Mouse (Mus musculus) hindbrain, embryonic 14.5 days (tissue): ENCODE measurements around the gene Psmb3. TPM values are rescaled to one million over a fixed set of nuclear protein-coding genes. Genes with fewer than 3 reads are reported as not detected.

ENCODE experiments used
- ATAC-seq: fragments of 200-750 bp; cut with Nextera tagmentation; 2 replicates; pipeline ENCODE4 v1.8.0; 2017; ENCODE audit warnings: moderate number of reproducible peaks, mild to moderate bottlenecking, moderate TSS enrichment, moderate library complexity; ENCODE audit not compliant: low FRiP score
- DNase-seq: peaks from one replicate; pipeline ENCODE4 v3.0.0-alpha.2; 2015; ENCODE audit warnings: low spot score
- H3K27ac ChIP-seq: fragments of 300-500 bp; sonication (generic); 2 replicates; pipeline ENCODE4 v1.5.1; 2014; ENCODE audit warnings: mild to moderate bottlenecking, moderate library complexity
- H3K27me3 ChIP-seq: fragments of 300-500 bp; sonication (generic); 2 replicates; pipeline ENCODE4 v1.6.1; 2014; ENCODE audit warnings: mild to moderate bottlenecking, low read length, mixed read lengths; ENCODE audit not compliant: control insufficient read depth, insufficient read depth
- H3K36me3 ChIP-seq: fragments of 300-500 bp; sonication (generic); replicated peaks from 2 replicates; pipeline ENCODE4 v1.6.1; 2014; ENCODE audit not compliant: control insufficient read depth, insufficient read depth
- H3K4me1 ChIP-seq: fragments of 300-500 bp; sonication (generic); replicated peaks from 2 replicates; pipeline ENCODE4 v1.6.1; 2014; ENCODE audit warnings: antibody characterized with exemption, low read length, mixed read lengths; ENCODE audit not compliant: control insufficient read depth, insufficient read depth
- H3K4me2 ChIP-seq: fragments of 300-500 bp; sonication (generic); replicated peaks from 2 replicates; pipeline ENCODE4 v1.6.1; 2014; ENCODE audit warnings: mild to moderate bottlenecking, moderate library complexity
- H3K4me3 ChIP-seq: fragments of 300-500 bp; sonication (generic); replicated peaks from 2 replicates; pipeline ENCODE4 v1.5.1; 2014; ENCODE audit warnings: mild to moderate bottlenecking, low read length
- H3K9ac ChIP-seq: fragments of 300-500 bp; sonication (generic); 2 replicates; pipeline ENCODE4 v1.6.1; 2014
- H3K9me3 ChIP-seq: fragments of 300-500 bp; sonication (generic); 2 replicates; pipeline ENCODE4 v1.6.1; 2016; ENCODE audit warnings: low read length; ENCODE audit not compliant: control insufficient read depth
- WGBS: fragments of 180-500 bp; shearing (Covaris S2); extraction: QIAGEN DNeasy Blood & Tissue Kit; methylation state at CpG from one replicate; pipeline ENCODE4 v1.1.7; 2014; 5-methylcytosine and 5-hydroxymethylcytosine counted together
- polyA plus RNA-seq: library from polyadenylated mRNA; unstranded; fragments of >200 nt; fragmentation: Nextera tagmentation; extraction: Ambion mirVana; gene quantifications from 2 replicates; pipeline ENCODE4 v1.2.1, GENCODE M21; 2014

The Psmb3 gene
- polyA plus RNA-seq, 1 experiment from 2014 or later: 489 TPM

DNA sequence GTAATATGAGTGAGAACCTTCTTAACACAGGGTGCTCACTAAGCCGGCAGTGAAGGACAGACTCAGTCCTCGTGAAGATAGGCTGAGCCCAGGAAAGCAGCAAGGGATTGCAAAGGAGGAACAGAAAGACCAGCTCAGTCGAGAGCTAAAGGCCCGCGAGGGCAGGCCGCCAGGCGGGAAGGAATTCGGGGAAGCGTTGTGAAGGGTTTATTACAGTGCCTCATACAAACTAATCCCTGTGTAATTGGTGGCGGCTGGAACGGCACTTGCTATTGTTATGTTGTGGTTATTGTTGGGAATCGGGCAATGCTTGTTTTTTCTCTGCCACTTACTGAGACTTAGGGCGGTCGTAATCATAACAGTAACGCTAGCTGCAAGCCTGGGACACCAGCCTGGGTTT, 25.8 kb upstream of the Psmb3 start:
- ATAC-seq: no peak
- DNase-seq: no peak
- 0 out of 2 replicates have a peak, but pooled peaks cover 3% of the 10 kb centered on the region for H3K4me1 ChIP-seq
- no peak overlapping the region for H3K9ac ChIP-seq
- no peaks in the 10 kb centered on the region for H3K27me3 ChIP-seq
- no peak overlapping the region for H3K4me3 ChIP-seq
- WGBS: 44% methylated on average over 15 of the region's 15 CpGs
- H3K9me3 ChIP-seq: no peaks in the 10 kb centered on the region
- H3K36me3 ChIP-seq: peaks cover 99% of the 10 kb centered on the region
- H3K27ac ChIP-seq: no peak overlapping the region
- H3K4me2 ChIP-seq: no peak overlapping the region

DNA sequence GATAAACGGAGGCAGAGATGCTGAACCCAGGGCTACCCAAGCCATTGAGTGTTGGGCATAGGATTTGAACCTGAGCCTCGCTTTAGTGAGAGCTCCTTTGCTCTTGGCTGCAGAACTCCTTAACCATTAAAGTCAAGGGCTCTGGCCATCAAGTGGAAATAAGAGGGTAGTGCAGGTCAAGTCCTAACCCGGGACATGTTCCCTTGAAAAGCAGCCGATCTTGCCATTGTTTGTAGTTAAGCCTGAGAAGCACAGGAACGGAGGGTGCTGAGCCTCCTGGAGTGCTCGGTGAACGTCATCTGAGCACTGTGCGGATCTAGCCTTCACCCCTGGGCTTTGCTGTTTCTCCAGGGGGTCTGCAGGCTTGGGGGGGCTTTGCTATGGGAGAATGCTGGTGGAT, 25.4 kb upstream of the Psmb3 start:
- Histone ChIP-seq H3K4me2 (no peak overlapping the region), H3K4me3 (no peak overlapping the region), H3K9ac (no peak overlapping the region), H3K4me1 (0 out of 2 replicates have a peak, but pooled peaks cover 3% of the 10 kb centered on the region), H3K27ac (no peak overlapping the region), H3K36me3 (peaks cover 99% of the 10 kb centered on the region), H3K27me3 (no peaks in the 10 kb centered on the region), H3K9me3 (no peaks in the 10 kb centered on the region)
- ATAC-seq (no peak), DNase-seq (no peak)
- WGBS: 46% methylated on average over 8 of the region's 8 CpGs

DNA sequence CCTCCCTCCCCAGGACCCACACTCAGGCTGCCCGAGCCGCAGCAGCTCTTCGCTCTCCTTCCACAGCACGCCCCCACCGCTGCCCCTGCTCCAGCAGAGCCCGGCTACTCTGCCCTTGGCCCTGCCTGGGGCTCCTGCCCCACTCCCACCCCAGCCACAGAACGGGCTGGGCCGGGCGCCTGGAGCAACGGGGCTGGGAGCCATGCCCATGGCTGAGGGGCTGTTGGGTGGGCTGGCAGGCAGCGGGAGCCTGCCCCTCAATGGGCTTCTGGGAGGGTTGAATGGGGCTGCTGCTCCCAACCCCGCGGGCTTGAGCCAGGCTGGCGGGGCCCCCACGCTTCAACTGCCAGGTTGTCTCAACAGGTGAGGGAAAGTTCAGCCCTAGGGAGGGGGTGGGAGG, 24.9 kb upstream of the Psmb3 start:
- DNase-seq (no peak), ATAC-seq (no peak)
- Histone ChIP-seq H3K27ac (no peak overlapping the region), H3K4me1 (0 out of 2 replicates have a peak, but pooled peaks cover 3% of the 10 kb centered on the region), H3K36me3 (peaks cover 97% of the 10 kb centered on the region), H3K4me2 (no peak overlapping the region), H3K4me3 (no peak overlapping the region), H3K9me3 (no peaks in the 10 kb centered on the region), H3K9ac (no peak overlapping the region), H3K27me3 (no peaks in the 10 kb centered on the region)
- WGBS: 76% methylated on average over 15 of the region's 15 CpGs

DNA sequence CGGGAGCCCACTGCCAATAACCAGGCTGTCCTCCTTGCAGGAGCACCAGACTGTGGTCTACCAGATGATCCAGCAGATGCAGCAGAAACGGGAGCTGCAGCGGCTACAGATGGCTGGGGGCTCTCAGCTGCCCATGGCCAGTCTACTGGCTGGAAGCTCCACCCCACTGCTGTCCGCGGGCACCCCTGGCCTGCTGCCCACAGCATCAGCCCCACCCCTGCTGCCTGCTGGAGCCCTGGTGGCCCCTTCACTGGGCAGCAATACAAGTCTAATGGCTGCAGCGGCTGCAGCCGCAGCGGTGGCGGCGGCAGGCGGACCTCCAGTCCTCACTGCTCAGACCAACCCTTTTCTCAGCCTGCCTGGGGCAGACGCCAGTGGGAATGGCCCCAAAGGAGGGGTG, 22.8 kb upstream of the Psmb3 start:
- ATAC-seq: no peak
- H3K27ac ChIP-seq: peak overlapping the region; percentile 11; the same call in 1 of the 2 replicates
- peaks cover 11% of the 10 kb centered on the region; the same call in 1 of the 2 replicates for H3K4me1 ChIP-seq
- H3K4me2 ChIP-seq: no peak overlapping the region
- no peak for DNase-seq
- no peak overlapping the region for H3K9ac ChIP-seq
- no peaks in the 10 kb centered on the region for H3K9me3 ChIP-seq
- no peak overlapping the region for H3K4me3 ChIP-seq
- H3K36me3 ChIP-seq: peaks cover 83% of the 10 kb centered on the region
- 64% methylated on average over 12 of the region's 12 CpGs for WGBS
- no peaks in the 10 kb centered on the region for H3K27me3 ChIP-seq

DNA sequence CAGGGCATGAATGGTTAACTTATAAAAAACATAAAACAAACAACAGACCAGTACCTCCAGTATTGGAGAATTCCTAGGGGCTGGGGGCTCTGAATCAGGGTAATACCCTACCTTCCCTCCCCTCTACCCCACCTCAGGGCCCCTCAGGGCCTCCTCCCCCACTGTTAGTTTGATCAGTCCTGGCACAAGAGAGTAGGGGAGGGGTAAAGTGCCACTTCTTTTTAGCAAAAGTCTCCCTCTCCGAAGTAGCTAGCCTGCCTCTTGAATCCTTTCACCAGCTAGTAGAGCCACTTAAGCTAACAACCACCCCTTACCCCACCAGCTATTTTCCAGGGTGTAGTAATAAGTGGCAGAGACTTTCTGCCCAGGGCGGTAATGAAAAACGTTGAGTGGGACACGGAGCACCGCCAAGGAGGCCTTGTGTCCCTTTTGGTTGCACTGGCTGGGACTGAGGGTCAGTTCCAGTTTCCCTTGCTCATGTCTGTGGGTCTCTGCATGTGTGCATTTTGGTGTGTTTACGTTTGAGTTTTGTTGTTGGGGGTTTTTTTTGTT, 20.6 kb upstream of the Psmb3 start:
- Histone ChIP-seq H3K4me2 (no peak overlapping the region), H3K27me3 (no peaks in the 10 kb centered on the region), H3K27ac (no peak overlapping the region), H3K4me3 (no peak overlapping the region), H3K4me1 (peaks cover 13% of the 10 kb centered on the region), H3K9me3 (no peaks in the 10 kb centered on the region), H3K36me3 (peaks cover 64% of the 10 kb centered on the region), H3K9ac (no peak overlapping the region)
- ATAC-seq (no peak), DNase-seq (no peak)
- WGBS: 76% methylated on average over 6 of the region's 6 CpGs

DNA sequence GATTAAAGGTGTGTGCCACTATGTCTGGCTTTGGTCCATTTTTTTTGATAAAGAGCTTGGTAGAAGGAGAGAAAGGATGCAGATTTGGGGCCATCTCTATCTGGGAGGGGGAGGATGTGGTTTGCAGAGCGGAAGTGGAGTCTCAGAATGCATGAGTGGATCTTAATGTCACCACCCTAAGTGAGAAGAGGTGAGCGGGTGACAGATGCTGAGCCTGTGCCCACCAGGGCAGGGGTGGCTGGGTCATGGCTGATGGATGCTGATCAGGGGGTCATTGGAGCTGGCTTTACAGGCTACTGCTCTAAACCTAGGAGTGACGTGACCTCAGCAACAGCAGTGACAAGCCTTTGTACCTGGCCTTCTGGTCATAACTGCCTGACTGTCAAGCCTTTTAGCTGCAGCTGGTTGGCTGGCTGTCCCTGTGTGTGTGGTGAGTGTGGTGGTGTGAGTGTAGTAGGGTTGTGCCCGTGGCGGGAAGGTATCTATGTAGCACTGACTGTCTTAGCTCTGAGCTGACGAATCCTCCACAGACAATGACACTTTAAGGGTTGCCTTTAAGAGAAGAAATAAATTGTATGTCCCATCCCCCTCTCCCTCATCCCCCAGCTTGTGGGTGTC, 19.0 kb upstream of the Psmb3 start:
- Histone ChIP-seq H3K9me3 (no peaks in the 10 kb centered on the region), H3K9ac (no peak overlapping the region), H3K36me3 (peaks cover 64% of the 10 kb centered on the region), H3K27ac (no peak overlapping the region), H3K4me3 (no peak overlapping the region), H3K27me3 (no peaks in the 10 kb centered on the region), H3K4me1 (peaks cover 13% of the 10 kb centered on the region), H3K4me2 (no peak overlapping the region)
- no peak for ATAC-seq
- 86% methylated on average over 6 of the region's 6 CpGs for WGBS
- no peak for DNase-seq

DNA sequence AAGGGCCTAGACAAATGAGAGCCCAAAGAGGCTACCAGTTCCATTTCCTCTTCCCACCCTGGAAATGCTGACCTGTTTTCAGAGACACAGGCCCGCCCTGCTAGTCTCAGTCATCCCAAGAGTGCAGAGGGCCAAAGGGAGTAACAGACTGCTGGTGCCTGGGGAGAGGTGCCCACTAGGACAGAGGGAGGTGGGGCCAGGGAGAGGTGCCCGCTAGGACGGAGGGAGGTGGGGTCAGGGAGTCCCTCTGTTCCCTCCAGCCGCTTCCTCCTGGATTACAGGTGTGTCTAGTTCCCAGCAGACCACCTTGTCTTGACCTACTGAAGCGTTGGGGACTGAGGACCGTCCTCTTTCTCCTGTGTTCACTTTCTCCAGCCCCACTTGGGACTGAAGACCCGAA, 18.4 kb upstream of the Psmb3 start:
- Histone ChIP-seq H3K4me3 (no peak overlapping the region), H3K4me2 (peak overlapping the region; percentile 55; the same call in 1 of the 2 replicates), H3K36me3 (peaks cover 64% of the 10 kb centered on the region), H3K9ac (peak overlapping the region; percentile 39; the same call in 1 of the 2 replicates), H3K4me1 (peaks cover 13% of the 10 kb centered on the region), H3K27me3 (no peaks in the 10 kb centered on the region), H3K27ac (no peak overlapping the region), H3K9me3 (no peaks in the 10 kb centered on the region)
- 33% methylated on average over 7 of the region's 7 CpGs for WGBS
- ATAC-seq (no peak), DNase-seq (no peak)

DNA sequence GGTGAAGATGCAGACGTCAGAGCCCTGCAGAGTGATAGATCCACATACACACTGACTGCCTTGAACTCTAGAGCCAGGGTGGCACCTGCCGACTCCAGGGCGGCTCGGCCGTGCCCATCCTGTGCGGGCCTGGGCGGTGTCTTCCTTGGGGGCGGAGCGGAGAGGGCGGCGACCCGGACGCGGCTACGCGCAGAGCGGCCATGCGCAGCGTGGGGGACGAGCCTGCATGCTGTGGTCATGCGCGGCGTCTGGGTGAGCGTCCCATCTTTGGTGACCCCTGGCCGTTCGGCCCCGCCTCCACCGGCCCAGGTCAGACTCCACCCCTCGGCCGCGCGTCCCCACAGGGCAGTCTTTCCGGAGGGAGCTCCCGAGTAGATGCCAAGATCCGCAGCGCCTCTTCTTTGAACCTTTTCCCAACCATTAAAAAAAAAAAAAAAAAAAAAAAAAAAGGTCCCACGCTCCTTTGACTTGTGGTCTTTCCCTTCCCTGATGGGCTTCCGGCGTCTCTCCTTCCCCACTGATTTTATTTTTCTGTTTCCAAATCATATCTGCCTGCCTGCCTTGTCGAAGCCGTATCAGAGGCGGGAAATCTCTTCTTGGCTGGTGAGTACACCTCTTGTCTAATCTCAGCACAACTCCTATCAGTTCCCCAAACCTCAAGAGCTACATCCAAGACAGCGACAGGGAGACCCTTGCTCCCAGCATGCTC, 17.4 kb upstream of the Psmb3 start, which contains the start of gene Cisd3:
TSS of gene Cisd3 (plus strand) at position 214 of the 709 bp plus-strand sequence.
- peaks cover 64% of the 10 kb centered on the region for H3K36me3 ChIP-seq
- peak within 1 kb of the TSS; percentile 39 for H3K9ac ChIP-seq
- H3K4me1 ChIP-seq: peaks cover 13% of the 10 kb centered on the region
- peak; percentile 65 for DNase-seq
- WGBS: under 1% methylated on average over 40 of the region's 43 CpGs
- H3K27me3 ChIP-seq: no peaks in the 10 kb centered on the region
- ATAC-seq: peak; percentile 76
- peak within 1 kb of the TSS; percentile 55 for H3K4me2 ChIP-seq
- peak within 1 kb of the TSS; percentile 28 for H3K4me3 ChIP-seq
- 0 out of 2 replicates have a peak within 1 kb of the TSS, but pooled peaks have one; percentile 21 for H3K27ac ChIP-seq
- no peaks in the 10 kb centered on the region for H3K9me3 ChIP-seq

DNA sequence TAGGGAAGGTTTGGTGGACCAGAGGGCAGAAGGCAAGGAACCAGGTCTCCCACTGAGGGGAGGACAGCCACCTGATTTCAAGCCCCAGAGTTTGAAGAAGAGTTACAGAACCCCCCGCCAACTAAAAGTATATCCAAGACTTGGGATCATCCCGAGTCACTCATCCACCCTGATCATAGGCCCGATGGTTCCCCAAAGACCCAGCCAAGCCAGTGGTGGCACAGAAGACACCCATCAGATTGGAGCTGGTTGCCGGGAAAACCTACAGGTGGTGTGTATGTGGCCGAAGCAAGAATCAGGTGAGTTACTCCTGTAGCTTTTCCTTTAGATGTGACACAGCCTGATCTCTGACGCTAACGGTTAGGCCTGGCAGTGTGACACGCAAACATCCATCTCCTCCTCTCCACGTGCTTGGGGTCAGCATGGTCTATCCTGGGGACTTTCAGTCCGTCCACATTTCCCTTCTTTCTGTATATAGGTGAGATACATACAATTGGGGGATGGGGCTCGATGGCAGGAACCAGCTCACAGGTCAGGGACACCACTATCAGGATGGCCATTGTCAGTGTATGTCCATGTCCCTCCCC, 16.8 kb upstream of the Psmb3 start:
- Histone ChIP-seq H3K9ac (peak overlapping the region; percentile 39; the same call in 1 of the 2 replicates), H3K27me3 (no peaks in the 10 kb centered on the region), H3K36me3 (peaks cover 66% of the 10 kb centered on the region), H3K9me3 (no peaks in the 10 kb centered on the region), H3K4me1 (peaks cover 13% of the 10 kb centered on the region), H3K27ac (no peak overlapping the region), H3K4me3 (peak overlapping the region; percentile 28), H3K4me2 (peak overlapping the region; percentile 55)
- ATAC-seq: no peak
- WGBS: 72% methylated on average over 11 of the region's 11 CpGs
- DNase-seq: no peak
